In the genomic region with DNA sequence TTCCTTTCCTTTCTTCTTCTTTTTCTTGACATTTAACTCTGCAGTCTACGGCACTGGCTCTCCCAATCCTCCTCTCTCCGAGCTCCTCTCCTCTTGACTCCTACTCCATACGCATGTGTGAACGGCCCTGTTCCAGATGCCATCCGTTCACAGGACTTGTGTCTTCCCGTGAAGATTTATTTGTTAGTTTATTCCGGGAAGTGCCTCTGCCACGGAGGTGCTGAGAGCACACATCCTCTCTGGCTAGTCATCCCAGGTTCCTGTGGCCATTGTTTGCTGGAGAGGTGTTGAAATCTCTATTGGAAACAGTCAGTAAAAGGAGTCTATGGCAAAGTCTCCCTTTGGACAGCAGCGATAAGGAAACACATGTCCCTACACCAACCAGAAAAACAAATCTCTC, we compare ENCODE assay signal across 19 mouse cellular contexts. TPM values are rescaled to one million over a fixed set of nuclear protein-coding genes. Genes with fewer than 3 reads are reported as not detected.
A peak's percentile ranks its signal among the peaks of the same experiment; 100 is the strongest.
DNase-seq lines count a peak whose midpoint lies in the region; ATAC-seq lines count a peak whose summit lies in the region.
"Had no signal": no experiment of that assay in that cellular context is flagged by ENCODE, and none has a peak within 500 bp of the region (broad histone marks: within the 10 kb centered on the region; RNA-seq: fewer than 3 reads in every experiment).

No protein-coding gene starts in this region.

- intact Hi-C loops in heart, postnatal 10 days (cut with DNase I) = no loop called here

- no peaks in the 10 kb centered on the region for H3K27me3 ChIP-seq in heart, embryonic 11.5 days (ENCODE audit: control insufficient read depth, insufficient read depth, low read length)
- no peaks in the 10 kb centered on the region for H3K27me3 ChIP-seq in hindbrain, embryonic 13.5 days
- H3K27me3 ChIP-seq in hindbrain, embryonic 16.5 days (replicated peaks; ENCODE audit: control insufficient read depth, insufficient read depth, low read length) = no peaks in the 10 kb centered on the region; the same call in 1 of the 2 replicates
- no peaks in the 10 kb centered on the region for H3K27me3 ChIP-seq in kidney, embryonic 15.5 days
- H3K27me3 ChIP-seq: embryonic facial prominence, embryonic 12.5 days; limb, embryonic 13.5 days; midbrain, embryonic 13.5 days had no signal

- no peaks in the 10 kb centered on the region for H3K36me3 ChIP-seq in heart, embryonic 11.5 days (ENCODE audit: control insufficient read depth, insufficient read depth, low read length)
- H3K36me3 ChIP-seq in hindbrain, embryonic 13.5 days = no peaks in the 10 kb centered on the region
- no peaks in the 10 kb centered on the region for H3K36me3 ChIP-seq in hindbrain, embryonic 16.5 days (ENCODE audit: control insufficient read depth, insufficient read depth, low read length)
- H3K36me3 ChIP-seq in kidney, embryonic 15.5 days = no peaks in the 10 kb centered on the region
- H3K36me3 ChIP-seq: embryonic facial prominence, embryonic 12.5 days; forebrain, embryonic 10.5 days; G1E; limb, embryonic 13.5 days; midbrain, embryonic 13.5 days had no signal

- DNase-seq in heart, postnatal 10 days = no peak
- peak; percentile 48 for DNase-seq in kidney, postnatal 14 days
- DNase-seq in right cerebral cortex, postnatal 4 days = no peak
- DNase-seq: cerebellum, postnatal 25 days; gastrocnemius, postnatal 14 days; lung, embryonic 14.5 days; retina, postnatal 1 day; thymus, adult 2 months had no signal

- peaks cover 10% of the 10 kb centered on the region; the same call in 1 of the 2 replicates for H3K4me1 ChIP-seq in heart, embryonic 11.5 days (ENCODE audit: control insufficient read depth, insufficient read depth, low read length)
- peaks cover 26% of the 10 kb centered on the region for H3K4me1 ChIP-seq in hindbrain, embryonic 13.5 days (replicated peaks)
- peaks cover 3% of the 10 kb centered on the region; the same call in 1 of the 2 replicates for H3K4me1 ChIP-seq in hindbrain, embryonic 16.5 days (ENCODE audit: control insufficient read depth, insufficient read depth, low read depth, low read length)
- peaks cover 6% of the 10 kb centered on the region; the same call in 1 of the 2 replicates for H3K4me1 ChIP-seq in kidney, embryonic 15.5 days

- no peaks in the 10 kb centered on the region for H3K9me3 ChIP-seq in heart, embryonic 11.5 days (replicated peaks; ENCODE audit: control insufficient read depth, low read length)
- no peaks in the 10 kb centered on the region for H3K9me3 ChIP-seq in hindbrain, embryonic 13.5 days
- no peaks in the 10 kb centered on the region for H3K9me3 ChIP-seq in hindbrain, embryonic 16.5 days (ENCODE audit: control insufficient read depth, low read length)
- no peaks in the 10 kb centered on the region for H3K9me3 ChIP-seq in kidney, embryonic 15.5 days (replicated peaks)
- H3K9me3 ChIP-seq: embryonic facial prominence, embryonic 12.5 days; forebrain, embryonic 10.5 days; limb, embryonic 13.5 days; midbrain, embryonic 13.5 days had no signal

- ATAC-seq in heart, embryonic 11.5 days (replicated peaks; ENCODE audit: insufficient number of reproducible peaks, low FRiP score, low TSS enrichment) = no peak
- no peak for ATAC-seq in hindbrain, embryonic 13.5 days (ENCODE audit: low FRiP score)
- ATAC-seq in hindbrain, embryonic 16.5 days = no peak
- ATAC-seq in kidney, embryonic 15.5 days (replicated peaks; ENCODE audit: low FRiP score) = no peak
- ATAC-seq: midbrain, embryonic 13.5 days had no signal

- 22% methylated on average over 9 of the region's 9 CpGs for WGBS in heart, embryonic 11.5 days (ENCODE audit: insufficient replicate concordance)
- 74% methylated on average over 9 of the region's 9 CpGs for WGBS in hindbrain, embryonic 13.5 days
- 71% methylated on average over 9 of the region's 9 CpGs for WGBS in hindbrain, embryonic 16.5 days
- WGBS in kidney, embryonic 15.5 days = 19% methylated on average over 9 of the region's 9 CpGs

- H3K27ac ChIP-seq in heart, embryonic 11.5 days (ENCODE audit: low read depth, low read length) = no peak overlapping the region
- H3K27ac ChIP-seq in hindbrain, embryonic 13.5 days = peak overlapping the region; percentile 53; the same call in 1 of the 2 replicates
- H3K27ac ChIP-seq in hindbrain, embryonic 16.5 days (ENCODE audit: low read depth, low read length) = no peak overlapping the region
- H3K27ac ChIP-seq in kidney, embryonic 15.5 days = peak overlapping the region; percentile 59
- H3K27ac ChIP-seq: embryonic facial prominence, embryonic 12.5 days; forebrain, embryonic 10.5 days; layer of hippocampus, adult 2 months; limb, embryonic 13.5 days; midbrain, embryonic 13.5 days had no signal

- H3K4me3 ChIP-seq in heart, embryonic 11.5 days (ENCODE audit: low read depth, low read length) = no peak overlapping the region
- no peak overlapping the region for H3K4me3 ChIP-seq in hindbrain, embryonic 13.5 days
- no peak overlapping the region for H3K4me3 ChIP-seq in hindbrain, embryonic 16.5 days (ENCODE audit: low read length)
- no peak overlapping the region for H3K4me3 ChIP-seq in kidney, embryonic 15.5 days (replicated peaks)
- H3K4me3 ChIP-seq: embryonic facial prominence, embryonic 12.5 days; forebrain, embryonic 10.5 days; layer of hippocampus, adult 2 months; limb, embryonic 13.5 days; midbrain, embryonic 13.5 days; myocyte had no signal

- H3K9ac ChIP-seq in heart, embryonic 11.5 days (ENCODE audit: low read depth, low read length) = no peak overlapping the region
- H3K9ac ChIP-seq in hindbrain, embryonic 13.5 days = no peak overlapping the region
- no peak overlapping the region for H3K9ac ChIP-seq in hindbrain, embryonic 16.5 days (ENCODE audit: low read depth, low read length)
- no peak overlapping the region for H3K9ac ChIP-seq in kidney, embryonic 15.5 days
- H3K9ac ChIP-seq: embryonic facial prominence, embryonic 12.5 days; limb, embryonic 13.5 days; lung, embryonic 14.5 days; midbrain, embryonic 13.5 days had no signal

- H3K4me2 ChIP-seq in heart, embryonic 11.5 days = peak overlapping the region; percentile 40
- no peak overlapping the region for H3K4me2 ChIP-seq in hindbrain, embryonic 13.5 days
- no peak overlapping the region for H3K4me2 ChIP-seq in hindbrain, embryonic 16.5 days (ENCODE audit: low read length)
- no peak overlapping the region for H3K4me2 ChIP-seq in kidney, embryonic 15.5 days
- H3K4me2 ChIP-seq: embryonic facial prominence, embryonic 12.5 days; limb, embryonic 13.5 days; lung, embryonic 14.5 days; midbrain, embryonic 13.5 days had no signal

RNA-seq across cellular contexts. Expression of a gene that starts 53.3 kb away (rescaled TPM):
- polyA plus RNA-seq in heart, embryonic 11.5 days (2014; fragmentation: Nextera tagmentation; extraction: Ambion mirVana) = 12.4 and 13.8 TPM in 2 replicates
- total RNA-seq in heart, postnatal 10 days (2021) = 10 to 100 TPM; 56.8 to 60.9 TPM
- polyA plus RNA-seq in hindbrain, embryonic 13.5 days (2015; fragmentation: Nextera tagmentation; extraction: Ambion mirVana) = 8.9 and 9.0 TPM in 2 replicates
- polyA plus RNA-seq in hindbrain, embryonic 16.5 days (2015; fragmentation: Nextera tagmentation; extraction: Ambion mirVana) = 8.4 and 10.5 TPM in 2 replicates
- polyA plus RNA-seq in kidney, embryonic 15.5 days (2015; fragmentation: Nextera tagmentation; extraction: Ambion mirVana) = 30.8 and 31.5 TPM in 2 replicates
- polyA plus RNA-seq: G1E had no signal

Comparison
In these comparisons a context has a peak if more than half of its experiments do, and no peak if none do; other contexts are left out.
1. H3K27ac ChIP-seq: peak in hindbrain, embryonic 13.5 days (single experiment) and kidney, embryonic 15.5 days (single experiment); none in heart, embryonic 11.5 days (single experiment) and hindbrain, embryonic 16.5 days (single experiment).